Mouse (Mus musculus) CD4-positive, CD25-positive, alpha-beta regulatory T cell, adult 2 months (primary cell): ENCODE measurements around the gene Maob.

Experiments
- DNase-seq: peaks from one replicate; pipeline ENCODE4 v3.0.0-alpha.2; 2012; ENCODE audit warnings: low read depth, low spot score

Gene Maob

GRCm38 (mm10) chrX:16817261-16817769 is at the start of gene Maob:
Maob (minus strand) TSS chrX:16817366.
- no peak for DNase-seq

GRCm38 (mm10) chrX:16860244-16860643 is 43.1 kb upstream of the Maob start:
- DNase-seq = no peak

GRCm38 (mm10) chrX:16846034-16846433 is 28.9 kb upstream of the Maob start:
- no peak for DNase-seq

- DNase-seq = no peak
These were observed 24.3 kb upstream of the Maob start for GRCm38 (mm10) chrX:16841443-16841842.

- DNase-seq = no peak
These were observed 20.1 kb upstream of the Maob start for GRCm38 (mm10) chrX:16837293-16837692.

- DNase-seq = no peak
These were observed 19.4 kb upstream of the Maob start for GRCm38 (mm10) chrX:16836488-16837082.

GRCm38 (mm10) chrX:16826028-16826427 is 8.9 kb upstream of the Maob start:
- no peak for DNase-seq

- no peak for DNase-seq
These were observed 1.2 kb downstream of the Maob start for GRCm38 (mm10) chrX:16815965-16816364.

GRCm38 (mm10) chrX:16812080-16812479 is 5.1 kb downstream of the Maob start:
- no peak for DNase-seq

GRCm38 (mm10) chrX:16767453-16767852 is 49.7 kb downstream of the Maob start:
- no peak for DNase-seq

GRCm38 (mm10) chrX:16766156-16766555 is 51.0 kb downstream of the Maob start:
- DNase-seq = no peak

GRCm38 (mm10) chrX:16761430-16761829 is 55.7 kb downstream of the Maob start:
- no peak for DNase-seq

- DNase-seq = no peak
These were observed 62.4 kb downstream of the Maob start for GRCm38 (mm10) chrX:16754761-16755160.

GRCm38 (mm10) chrX:16748932-16749331 is 68.2 kb downstream of the Maob start:
- DNase-seq = no peak

- no peak for DNase-seq
These were observed 103.1 kb downstream of the Maob start for GRCm38 (mm10) chrX:16714033-16714432.

GRCm38 (mm10) chrX:16706094-16706493 is 111.1 kb downstream of the Maob start:
- DNase-seq = no peak
